Mouse (Mus musculus) gastrocnemius, postnatal 4 days (tissue): ENCODE data around the gene Mbnl2. TPM values are rescaled to one million over a fixed set of nuclear protein-coding genes. Genes with fewer than 3 reads are reported as not detected.

Experiments
- DNase-seq, 2 experiments: peaks; one replicate each; pipeline ENCODE4 v3.0.0; 2021 to 2022; ENCODE audit warnings: low spot score in 2 of 2, mixed read lengths in 2 of 2
- total RNA-seq, 2 experiments: library from RNA; stranded (reverse); gene quantifications; 2 replicates each; pipeline ENCODE4 v1.2.3; 2021

Gene Mbnl2
- total RNA-seq, 2 experiments from 2014 or later: 172 to 208 TPM

DNA sequence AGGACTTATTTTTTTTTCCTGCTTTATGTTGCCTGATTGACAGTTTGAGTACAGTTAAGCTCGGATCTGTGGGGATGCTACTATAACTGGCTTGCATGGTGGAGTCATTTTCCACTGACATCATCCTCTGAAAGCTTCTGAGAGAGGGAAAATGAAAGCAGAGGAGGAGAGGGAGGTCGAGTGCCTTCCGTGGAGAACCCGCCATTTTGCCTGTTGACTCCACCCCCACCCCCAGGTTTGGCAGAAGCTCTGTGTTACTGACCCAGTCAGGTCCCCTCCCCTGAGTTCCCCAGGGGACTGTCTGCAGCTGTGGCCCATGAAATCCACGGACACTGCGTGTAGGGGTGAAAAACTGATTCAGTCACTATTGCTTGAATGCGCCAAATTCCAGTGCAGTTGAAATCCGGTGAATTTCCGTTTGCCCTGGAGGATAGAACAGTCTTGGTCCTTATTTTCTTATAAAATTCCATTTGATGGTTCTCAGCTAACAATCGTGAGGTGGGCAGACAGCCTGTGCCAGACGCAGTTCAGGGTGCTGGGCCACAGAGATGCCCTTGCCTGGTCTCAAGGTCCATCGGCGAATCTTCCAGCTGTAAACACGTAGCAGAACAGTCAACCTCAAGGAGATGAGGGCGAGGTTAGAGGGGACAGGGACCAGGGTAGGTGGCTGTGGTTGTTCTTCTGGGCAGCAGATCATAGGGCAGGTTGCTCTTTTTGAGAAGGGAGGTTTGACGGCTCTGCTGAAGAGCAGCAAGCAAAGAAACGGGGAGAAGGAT lies 20.9 kb downstream of the Mbnl2 start:
- peak in 1 of 2 experiments; percentile 76 for DNase-seq

- DNase-seq: no peak
Observed at GRCm38 (mm10) chr14:120297137-120297749, 21.8 kb downstream of the Mbnl2 start.

GRCm38 (mm10) chr14:120297833-120298232 lies 22.4 kb downstream of the Mbnl2 start:
- no peak for DNase-seq

GRCm38 (mm10) chr14:120298439-120298838 lies 23.0 kb downstream of the Mbnl2 start:
- DNase-seq: no peak

DNA sequence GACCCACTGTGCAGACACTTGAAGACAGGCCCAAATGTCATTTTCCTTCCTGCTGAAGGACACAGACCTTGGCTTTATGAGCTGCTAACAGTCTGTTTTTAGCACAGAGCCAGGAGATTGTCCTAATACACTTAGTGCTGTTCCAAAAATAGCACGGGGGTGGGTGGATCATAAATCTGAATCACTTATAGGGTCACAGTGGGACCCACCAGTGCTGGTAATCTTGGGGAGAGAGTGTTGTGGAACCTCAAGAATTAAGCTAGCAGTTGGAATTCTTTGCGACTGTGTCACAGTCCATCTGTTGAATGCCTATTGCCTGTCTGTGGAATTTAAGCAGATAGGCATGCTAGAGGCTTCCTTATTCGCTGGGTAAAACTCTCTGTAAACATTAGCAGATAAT lies 24.2 kb downstream of the Mbnl2 start:
- no peak for DNase-seq

DNA sequence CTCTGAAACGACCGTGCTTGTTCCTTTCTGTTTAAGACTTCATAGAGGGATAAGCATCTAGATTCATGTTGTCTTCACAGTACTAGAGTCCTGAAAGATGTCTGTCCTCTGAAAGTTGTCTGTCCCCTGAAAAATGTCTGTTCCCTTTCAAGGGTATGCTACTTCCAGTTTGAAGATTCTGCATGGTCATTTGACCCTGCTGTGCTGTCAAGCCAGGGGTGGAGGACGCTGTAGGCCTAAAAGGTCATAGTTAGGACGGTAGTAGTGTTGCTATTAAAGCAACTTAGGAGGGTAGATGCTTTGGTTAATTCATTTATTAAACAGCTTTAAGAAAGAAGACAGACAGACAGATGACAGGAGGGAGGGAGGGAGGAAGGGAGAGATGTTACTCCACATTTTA lies 24.7 kb downstream of the Mbnl2 start:
- DNase-seq: no peak

GRCm38 (mm10) chr14:120300814-120301213 lies 25.3 kb downstream of the Mbnl2 start:
- no peak for DNase-seq

DNA sequence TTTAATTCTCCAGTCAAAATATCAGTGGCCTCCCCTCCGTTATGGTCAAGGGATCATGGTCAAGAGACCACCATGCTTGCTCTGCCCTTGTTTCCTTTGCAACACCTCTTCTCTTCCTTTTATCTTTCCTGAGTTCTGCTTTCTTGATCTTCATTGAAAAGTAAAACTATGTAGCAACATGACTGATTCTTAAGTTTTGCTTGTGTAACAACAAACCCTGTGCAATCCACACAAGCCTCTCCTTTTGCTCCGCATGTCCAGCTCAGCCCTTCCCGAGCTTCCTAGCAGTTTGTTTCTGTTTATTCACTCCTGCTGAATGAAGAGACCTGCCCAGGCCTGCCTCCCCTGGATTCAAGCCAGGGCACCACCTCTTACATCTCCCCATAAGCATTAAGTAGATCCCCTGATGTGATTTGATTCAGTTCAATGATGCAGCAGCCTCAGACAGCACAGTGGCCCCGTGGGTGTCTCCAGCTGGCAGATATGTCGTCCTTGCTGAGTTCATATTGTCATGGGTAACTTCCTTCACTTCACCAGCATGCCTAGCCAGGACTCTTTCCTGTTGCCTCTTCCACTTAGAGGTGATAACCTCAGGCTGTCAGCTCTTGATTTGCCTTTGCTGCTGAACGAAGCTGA lies 27.6 kb downstream of the Mbnl2 start:
- DNase-seq: peak in 1 of 2 experiments; percentile 40

GRCm38 (mm10) chr14:120306229-120306628 lies 30.8 kb downstream of the Mbnl2 start:
- no peak for DNase-seq

DNA sequence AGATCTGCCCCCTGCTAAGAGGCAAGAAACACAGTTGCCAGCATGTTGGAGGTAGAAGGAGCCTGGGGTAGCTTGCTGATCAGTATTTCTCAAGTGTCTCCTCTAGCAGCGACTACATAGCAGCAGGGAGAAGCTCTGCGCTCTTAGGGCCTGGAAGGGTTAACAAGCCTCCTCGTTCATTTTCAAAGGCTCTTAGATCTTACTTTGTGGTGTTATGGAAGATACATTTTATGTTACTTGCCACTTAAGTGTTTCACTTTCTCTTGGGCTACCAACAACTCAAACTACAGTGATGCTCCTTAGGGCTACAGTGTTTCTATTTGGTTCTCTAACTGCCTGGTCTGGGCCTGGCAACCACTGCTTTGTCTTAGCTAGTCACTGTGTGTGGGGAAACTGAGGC lies 31.9 kb downstream of the Mbnl2 start:
- no peak for DNase-seq

GRCm38 (mm10) chr14:120307963-120308362 lies 32.5 kb downstream of the Mbnl2 start:
- no peak for DNase-seq

- DNase-seq: no peak
Observed at GRCm38 (mm10) chr14:120309691-120310090, 34.2 kb downstream of the Mbnl2 start.

- no peak for DNase-seq
Observed at GRCm38 (mm10) chr14:120311330-120312097, 36.0 kb downstream of the Mbnl2 start.

DNA sequence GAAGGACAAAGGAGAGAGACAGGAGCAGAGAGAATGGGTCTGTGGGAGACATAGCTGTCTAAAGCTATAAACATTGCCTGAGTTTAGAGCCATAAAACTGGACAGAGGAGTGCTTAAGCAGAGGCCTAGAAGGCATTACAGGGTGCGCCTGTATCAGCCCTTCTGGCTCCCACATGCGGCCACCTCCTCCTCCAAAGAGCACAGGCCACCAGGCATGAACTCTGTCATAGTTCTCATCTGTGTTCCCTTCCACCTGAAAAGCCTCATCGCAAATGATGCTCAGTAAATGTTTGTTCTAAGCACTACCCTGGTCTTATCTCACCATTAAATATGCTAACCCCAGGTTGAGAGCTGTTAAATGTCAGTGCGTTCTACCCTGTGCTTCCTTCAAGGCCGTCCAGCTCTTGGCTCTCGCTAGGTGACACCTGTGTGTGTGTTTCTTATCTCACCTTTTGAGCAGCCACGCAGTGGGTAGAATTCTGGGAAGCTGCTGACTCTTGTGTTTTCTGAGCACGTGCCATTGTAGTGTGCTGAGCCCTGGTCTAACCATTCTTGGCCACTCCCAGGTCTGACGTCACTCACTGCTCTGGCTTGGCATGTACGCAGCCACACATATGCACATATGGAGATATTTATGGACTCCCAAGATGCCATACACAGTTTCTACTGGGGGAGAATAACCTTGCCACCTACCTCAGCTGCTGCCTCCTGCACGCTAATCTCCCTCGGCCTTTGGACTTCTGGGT lies 37.4 kb downstream of the Mbnl2 start:
- no peak for DNase-seq

DNA sequence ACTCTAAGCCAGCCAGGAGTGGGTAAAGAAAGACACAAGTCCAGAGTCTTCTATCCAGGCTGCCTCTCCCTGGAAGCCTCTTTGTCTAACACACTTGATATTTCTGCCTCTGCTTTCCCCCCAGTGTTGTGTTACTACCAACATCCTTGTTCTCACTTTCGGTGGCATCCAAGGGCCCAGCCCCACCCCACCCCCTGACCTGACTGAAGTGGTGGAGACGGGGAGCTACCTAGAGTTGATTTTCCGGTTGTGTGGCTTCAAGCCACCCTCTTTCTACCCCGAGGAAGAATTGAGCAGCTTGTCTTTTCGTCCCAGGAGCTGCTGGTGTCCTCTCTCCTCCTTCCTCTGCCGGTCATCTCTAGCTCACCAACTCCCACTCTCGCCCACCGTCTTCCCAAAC lies 38.0 kb downstream of the Mbnl2 start:
- no peak for DNase-seq

DNA sequence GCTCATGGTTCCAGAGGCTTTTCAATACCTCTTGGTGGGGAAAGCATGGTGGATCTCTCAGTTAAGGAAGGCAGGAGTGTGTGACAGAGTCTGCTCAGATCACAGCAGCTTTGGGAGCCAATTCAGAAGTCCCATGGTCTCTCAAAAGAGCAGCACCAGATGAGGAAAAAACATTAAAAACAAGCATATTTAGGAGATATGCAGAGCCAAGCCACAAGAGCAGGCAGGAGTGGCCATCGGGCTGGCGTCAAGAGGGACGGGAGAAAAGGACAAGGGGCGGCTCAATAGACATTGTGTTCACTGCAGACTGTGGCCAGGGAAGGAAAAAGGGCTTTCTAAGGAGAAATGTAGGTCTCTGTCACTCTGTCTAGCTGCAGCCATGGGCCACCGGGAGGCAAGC lies 40.3 kb downstream of the Mbnl2 start:
- no peak for DNase-seq

- DNase-seq: no peak
Observed at GRCm38 (mm10) chr14:120318326-120318935, 43.0 kb downstream of the Mbnl2 start.

- no peak for DNase-seq
Observed at GRCm38 (mm10) chr14:120318974-120319731, 43.7 kb downstream of the Mbnl2 start.

GRCm38 (mm10) chr14:120322041-120322440 lies 46.6 kb downstream of the Mbnl2 start:
- DNase-seq: no peak

DNA sequence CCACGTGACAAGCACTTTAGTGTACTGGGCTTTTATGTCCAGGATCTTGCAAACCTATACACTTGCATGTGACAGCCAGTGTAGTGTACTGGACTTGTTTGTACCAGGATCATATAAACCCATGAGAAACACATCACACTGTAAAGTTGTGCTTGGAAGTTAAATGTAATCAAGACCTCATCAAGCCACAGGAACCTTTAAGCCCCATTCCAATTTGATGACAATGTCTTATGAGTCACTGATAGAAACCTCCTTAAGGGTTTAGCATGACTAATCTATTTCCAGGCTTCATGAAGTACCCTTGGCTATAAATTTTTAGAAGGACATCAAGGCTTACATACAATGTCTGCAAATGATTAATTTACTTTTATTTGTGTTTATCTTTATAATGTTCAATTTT lies 47.6 kb downstream of the Mbnl2 start:
- no peak for DNase-seq
